Mouse (Mus musculus): ENCODE data around the gene Vsir.

The Vsir gene

GRCm38 (mm10) chr10:60381142-60381925, 34.7 kb downstream of the Vsir start:
- in situ Hi-C loops (cut with MboI, MseI), result loop anchor here (5.0 kb wide), 1 partner anchor 34 kb away; the partner anchor contains the start of gene Vsir

- in situ Hi-C loops (cut with MboI, MseI), result no loop called here
These were observed 41.7 kb downstream of the Vsir start for GRCm38 (mm10) chr10:60388332-60388731.

GRCm38 (mm10) chr10:60389447-60389865, 42.8 kb downstream of the Vsir start:
- in situ Hi-C loops (cut with MboI, MseI), result no loop called here

DNA sequence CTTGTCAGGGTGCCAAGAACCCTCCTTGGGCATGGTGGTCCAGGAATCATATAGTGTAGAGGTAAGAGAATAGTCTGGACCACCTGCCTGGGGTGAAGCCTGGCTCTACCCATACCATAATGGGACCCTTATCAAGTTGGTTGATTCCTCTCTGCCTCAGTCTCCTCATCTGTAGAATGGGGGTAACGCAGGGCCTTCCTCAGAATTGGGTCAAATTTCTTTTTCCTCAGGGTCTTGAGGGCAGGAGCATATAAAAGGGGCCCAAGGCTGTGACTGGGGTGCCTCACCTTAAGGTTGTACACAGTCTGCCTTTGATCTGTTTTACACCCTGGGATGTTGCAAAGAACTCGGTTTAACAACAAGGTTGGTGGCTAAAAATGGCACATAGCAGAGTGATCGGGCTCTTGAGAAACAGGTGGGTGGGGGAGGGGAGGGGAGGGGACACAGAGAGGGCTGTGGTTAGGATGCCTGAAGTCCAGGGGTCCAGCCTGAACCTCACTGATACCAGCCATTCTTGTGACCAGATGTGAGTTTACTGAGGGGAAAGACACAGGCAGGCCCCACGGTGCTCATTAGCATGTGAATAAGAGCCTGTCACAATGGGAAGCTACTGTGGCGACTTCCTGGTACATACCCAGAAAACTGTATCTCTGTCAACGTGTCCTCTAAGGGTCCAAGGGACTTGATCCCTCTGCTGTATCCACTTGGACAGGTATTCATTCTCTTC, 43.7 kb downstream of the Vsir start:
- in situ Hi-C loops (cut with MboI, MseI), result no loop called here

- in situ Hi-C loops (cut with MboI, MseI), result no loop called here
These were observed 44.3 kb downstream of the Vsir start for GRCm38 (mm10) chr10:60390904-60391420.

- in situ Hi-C loops (cut with MboI, MseI), result no loop called here
These were observed 45.0 kb downstream of the Vsir start for GRCm38 (mm10) chr10:60391661-60392060.

GRCm38 (mm10) chr10:60394936-60395335, 48.3 kb downstream of the Vsir start:
- in situ Hi-C loops (cut with MboI, MseI), result no loop called here

DNA sequence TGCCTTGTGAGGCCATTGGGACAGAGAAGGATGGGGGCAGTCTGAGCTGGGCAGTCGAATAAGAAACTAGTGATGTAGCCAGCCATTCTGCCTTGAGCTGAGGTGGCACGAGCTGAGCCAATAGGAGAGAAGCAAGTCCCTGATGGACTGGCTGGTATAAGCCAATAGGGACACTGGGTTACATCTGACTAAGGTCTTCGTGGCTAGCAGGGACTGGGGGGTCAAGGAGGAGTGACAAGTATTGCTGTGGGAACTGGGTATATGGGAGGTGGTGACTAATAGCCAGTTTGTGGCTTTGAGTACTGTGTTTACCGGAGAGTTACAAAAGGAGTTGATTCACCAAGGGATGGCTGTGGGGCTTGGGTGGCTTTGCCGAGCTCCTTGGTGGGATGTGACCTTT, 49.0 kb downstream of the Vsir start:
- in situ Hi-C loops (cut with MboI, MseI), result no loop called here

GRCm38 (mm10) chr10:60398051-60398814, 51.6 kb downstream of the Vsir start:
- in situ Hi-C loops (cut with MboI, MseI), result no loop called here

DNA sequence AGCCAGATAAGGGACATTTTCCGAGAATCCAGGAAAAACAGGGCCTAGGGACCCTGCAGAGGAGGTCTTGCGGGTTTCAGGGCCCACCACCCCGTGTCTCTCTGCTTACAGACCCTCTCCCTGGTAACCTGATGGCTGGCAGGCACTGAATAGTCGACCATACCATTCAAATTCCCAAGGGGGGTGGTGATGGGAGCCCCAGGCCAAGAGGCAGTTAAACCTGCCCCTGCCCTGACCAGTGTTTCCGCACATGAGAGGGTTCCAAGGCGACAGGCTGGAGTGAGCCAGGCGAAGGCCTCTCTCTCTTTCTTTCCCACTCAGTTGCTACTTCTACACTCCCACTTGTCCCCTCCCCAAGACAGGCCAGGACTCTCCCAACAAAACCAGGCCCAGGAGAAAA, 52.8 kb downstream of the Vsir start, which contains the start of gene Gm17455:
Gm17455 (plus strand) TSS at position 278 of the 400 bp plus-strand sequence.
- in situ Hi-C loops (cut with MboI, MseI), result no loop called here

- in situ Hi-C loops (cut with MboI, MseI), result no loop called here
These were observed 54.0 kb downstream of the Vsir start for GRCm38 (mm10) chr10:60400507-60401295.

- in situ Hi-C loops (cut with MboI, MseI), result no loop called here
These were observed 59.0 kb downstream of the Vsir start for GRCm38 (mm10) chr10:60405460-60406177.

DNA sequence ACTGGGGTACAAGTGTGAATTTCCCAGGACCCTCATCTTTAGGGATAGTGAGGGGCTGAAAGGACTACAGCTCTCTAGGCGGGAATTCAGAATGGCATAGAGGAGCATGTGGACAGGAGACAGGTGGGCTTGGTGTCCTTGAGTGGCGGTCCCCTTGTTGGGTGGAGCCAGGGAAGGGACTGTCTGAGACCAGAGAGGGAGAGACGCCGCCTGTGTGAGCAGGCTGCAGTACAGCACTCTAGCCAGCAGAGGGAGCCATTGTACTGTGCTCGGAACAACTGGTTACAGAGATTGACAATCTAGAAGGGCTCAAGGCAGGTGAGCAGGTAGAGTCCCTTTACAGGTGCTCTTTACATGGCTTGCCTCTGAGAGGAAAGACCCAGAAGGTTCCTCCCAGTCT, 61.2 kb downstream of the Vsir start:
- in situ Hi-C loops (cut with MboI, MseI), result no loop called here

DNA sequence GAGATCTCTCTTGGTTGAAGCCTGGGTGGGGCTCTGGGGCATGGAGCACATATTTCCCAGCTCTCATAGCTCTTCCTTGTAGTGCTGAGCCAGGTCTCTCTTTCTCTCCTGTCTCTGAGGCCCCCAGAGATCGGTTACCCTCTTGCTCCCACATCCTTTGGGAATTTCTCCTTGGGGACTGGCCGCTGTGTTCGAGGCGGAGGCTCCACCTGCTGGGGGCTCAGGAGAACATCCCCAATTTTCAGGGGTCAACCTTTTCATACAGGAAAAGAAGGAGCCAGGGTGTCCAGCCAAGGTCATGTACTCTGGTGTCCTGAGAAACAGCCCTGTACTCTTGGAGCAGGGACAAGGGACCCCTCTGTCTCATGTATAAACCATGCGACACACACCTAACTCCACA, 65.1 kb downstream of the Vsir start:
- in situ Hi-C loops (cut with MboI, MseI), result loop anchor here (5.0 kb wide), 2 partner anchors 99 to 346 kb away; no protein-coding TSS in a partner anchor

- in situ Hi-C loops (cut with MboI, MseI), result loop anchor here (5.0 kb wide), 2 partner anchors 101 to 344 kb away; no protein-coding TSS in a partner anchor
These were observed 67.1 kb downstream of the Vsir start for GRCm38 (mm10) chr10:60413756-60414155.

- in situ Hi-C loops (cut with MboI, MseI), result no loop called here
These were observed 70.4 kb downstream of the Vsir start for GRCm38 (mm10) chr10:60417041-60417440.

- in situ Hi-C loops (cut with MboI, MseI), result no loop called here
These were observed 71.5 kb downstream of the Vsir start for GRCm38 (mm10) chr10:60418137-60418536.

DNA sequence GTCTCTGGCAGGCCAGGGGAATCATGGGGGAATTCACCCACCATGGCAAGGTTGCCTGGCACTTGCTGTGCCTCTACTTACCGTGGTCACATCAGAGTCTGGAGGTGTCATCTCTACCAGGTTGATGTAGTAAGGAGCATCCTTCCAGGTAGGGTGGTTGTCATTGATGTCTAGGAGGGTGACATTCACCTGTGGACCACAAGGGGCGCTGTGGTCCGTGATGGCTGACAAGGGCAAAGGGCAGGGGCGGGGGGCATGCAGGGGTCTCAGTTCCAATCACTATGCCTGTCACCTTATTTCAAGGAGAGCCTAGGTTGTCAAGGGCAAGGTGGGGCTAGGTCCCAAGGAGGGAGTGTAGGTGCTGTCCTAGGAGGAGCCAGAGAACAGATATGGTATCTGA, 73.0 kb downstream of the Vsir start:
- in situ Hi-C loops (cut with MboI, MseI), result no loop called here
